Mouse (Mus musculus) spleen, postnatal 36 days (tissue): ENCODE measurements around the gene Nhlh2.

Experiments
- DNase-seq, 2 experiments: peaks; one replicate each; pipeline ENCODE4 v3.0.0; 2022; ENCODE audit warnings: low spot score in 2 of 2, mixed read lengths in 1 of 2

The Nhlh2 gene

GRCm38 (mm10) chr3:102024981-102025451, 15.1 kb downstream of the Nhlh2 start:
- no peak for DNase-seq

- DNase-seq, result no peak
Observed at GRCm38 (mm10) chr3:102025659-102026058, 15.8 kb downstream of the Nhlh2 start.

- DNase-seq, result no peak
Observed at GRCm38 (mm10) chr3:102027880-102028279, 18.0 kb downstream of the Nhlh2 start.

- DNase-seq, result no peak
Observed at GRCm38 (mm10) chr3:102037806-102038205, 27.9 kb downstream of the Nhlh2 start.

GRCm38 (mm10) chr3:102038608-102039007, 28.7 kb downstream of the Nhlh2 start:
- no peak for DNase-seq

- no peak for DNase-seq
Observed at GRCm38 (mm10) chr3:102041632-102042031, 31.8 kb downstream of the Nhlh2 start.

GRCm38 (mm10) chr3:102045071-102045470, 35.2 kb downstream of the Nhlh2 start:
- DNase-seq, result no peak

- DNase-seq, result no peak
Observed at GRCm38 (mm10) chr3:102047532-102047931, 37.7 kb downstream of the Nhlh2 start.

- no peak for DNase-seq
Observed at GRCm38 (mm10) chr3:102049207-102050104, 39.6 kb downstream of the Nhlh2 start.

GRCm38 (mm10) chr3:102052036-102052435, 42.2 kb downstream of the Nhlh2 start:
- no peak for DNase-seq

GRCm38 (mm10) chr3:102053293-102053692, 43.4 kb downstream of the Nhlh2 start:
- DNase-seq, result no peak

- no peak for DNase-seq
Observed at GRCm38 (mm10) chr3:102055878-102056277, 46.0 kb downstream of the Nhlh2 start.

- no peak for DNase-seq
Observed at GRCm38 (mm10) chr3:102060065-102060464, 50.2 kb downstream of the Nhlh2 start.

GRCm38 (mm10) chr3:102061923-102062670, 52.2 kb downstream of the Nhlh2 start:
- no peak for DNase-seq

- no peak for DNase-seq
Observed at GRCm38 (mm10) chr3:102062671-102063010, 52.8 kb downstream of the Nhlh2 start.

- no peak for DNase-seq
Observed at GRCm38 (mm10) chr3:102063273-102064120, 53.6 kb downstream of the Nhlh2 start.

- no peak for DNase-seq
Observed at GRCm38 (mm10) chr3:102064566-102064965, 54.7 kb downstream of the Nhlh2 start.
